Mouse (Mus musculus) cerebellum, adult 2 months (tissue): ENCODE results near the gene Aunip.

ENCODE experiments used
- CTCF ChIP-seq: fragments of 200-500 bp; IDR thresholded peaks from 2 replicates; pipeline ENCODE4 v1.5.1; 2011; ENCODE audit warnings: low read depth, mild to moderate bottlenecking, control low read depth, low read length, moderate library complexity, borderline replicate concordance; ENCODE audit not compliant: insufficient read depth
- POLR2A ChIP-seq: fragments of 200-500 bp; IDR thresholded peaks from 2 replicates; pipeline ENCODE4 v1.6.1; 2011; ENCODE audit warnings: low read length, control low read depth, borderline replicate concordance; ENCODE audit not compliant: insufficient read depth

GRCm38 (mm10) chr4:134546814-134547705 is 36.3 kb downstream of the Aunip start:
- TF ChIP-seq POLR2A (no peak), CTCF (no peak)
